In genomic region chr2:21091058-21091971, GRCm38 (mm10) we compare ENCODE assay signal across 8 mouse cellular contexts.
DNase-seq lines count a peak whose midpoint lies in the region; ATAC-seq and TF ChIP-seq lines count a peak whose summit lies in the region.

No protein-coding gene starts in this region.

- H3K4me3 ChIP-seq in heart, embryonic 15.5 days, result no peak overlapping the region
- no peak overlapping the region for H3K4me3 ChIP-seq in heart, adult 2 months
- no peak overlapping the region for H3K4me3 ChIP-seq in forebrain, embryonic 16.5 days (replicated peaks; ENCODE audit: low read length)
- no peak overlapping the region for H3K4me3 ChIP-seq in layer of hippocampus, adult 2 months
- no peak overlapping the region for H3K4me3 ChIP-seq in midbrain, embryonic 16.5 days (ENCODE audit: low read depth, low read length)
- H3K4me3 ChIP-seq in liver, embryonic 11.5 days (ENCODE audit: low read depth, low read length), result no peak overlapping the region

- no peak overlapping the region for H3K9ac ChIP-seq in heart, embryonic 15.5 days
- H3K9ac ChIP-seq in heart, adult 2 months (ENCODE audit: low read depth, low read length), result no peak overlapping the region
- no peak overlapping the region for H3K9ac ChIP-seq in forebrain, embryonic 16.5 days (replicated peaks; ENCODE audit: low read depth, low read length)
- H3K9ac ChIP-seq in midbrain, embryonic 16.5 days (ENCODE audit: low read depth, low read length), result no peak overlapping the region
- H3K9ac ChIP-seq in liver, embryonic 11.5 days (ENCODE audit: low read depth, low read length), result no peak overlapping the region

- H3K4me1 ChIP-seq in heart, embryonic 15.5 days (replicated peaks), result peaks cover 17% of the 10 kb centered on the region
- H3K4me1 ChIP-seq in heart, adult 2 months (ENCODE audit: control insufficient read depth, insufficient read depth, low read length), result no peaks in the 10 kb centered on the region; the same call in 1 of the 2 replicates
- peaks cover 6% of the 10 kb centered on the region for H3K4me1 ChIP-seq in forebrain, embryonic 16.5 days (replicated peaks; ENCODE audit: control insufficient read depth, insufficient read depth, low read length)
- peaks cover 6% of the 10 kb centered on the region; the same call in 1 of the 2 replicates for H3K4me1 ChIP-seq in midbrain, embryonic 16.5 days (ENCODE audit: control insufficient read depth, insufficient read depth, low read length)
- no peaks in the 10 kb centered on the region for H3K4me1 ChIP-seq in liver, embryonic 11.5 days (replicated peaks; ENCODE audit: control insufficient read depth, insufficient read depth, low read length)

- TF ChIP-seq CTCF in heart, adult 2 months (IDR thresholded peaks at IDR 0.05), result no peak
- TF ChIP-seq CTCF in brain, embryonic 14.5 days (IDR thresholded peaks at IDR 0.05; ENCODE audit: borderline replicate concordance, extremely low read depth, insufficient read depth, insufficient read length), result no peak
- TF ChIP-seq CTCF in layer of hippocampus, adult 2 months (conservative IDR thresholded peaks at IDR 0.05), result no peak

- TF ChIP-seq EP300 in heart, adult 2 months (IDR thresholded peaks at IDR 0.05; ENCODE audit: insufficient read depth, low read depth, low read length), result no peak

- H3K9me3 ChIP-seq in heart, embryonic 15.5 days (replicated peaks), result no peaks in the 10 kb centered on the region
- no peaks in the 10 kb centered on the region for H3K9me3 ChIP-seq in forebrain, embryonic 16.5 days (ENCODE audit: control insufficient read depth, low read length)
- no peaks in the 10 kb centered on the region for H3K9me3 ChIP-seq in midbrain, embryonic 16.5 days (replicated peaks; ENCODE audit: control insufficient read depth, low read length, poor library complexity, severe bottlenecking)
- H3K9me3 ChIP-seq in liver, embryonic 11.5 days (ENCODE audit: control insufficient read depth, low read length), result no peaks in the 10 kb centered on the region

- no peaks in the 10 kb centered on the region for H3K79me2 ChIP-seq in heart, adult 2 months (replicated peaks; ENCODE audit: control insufficient read depth, insufficient read depth, low read length)

- no peak for TF ChIP-seq POLR2A in heart, adult 2 months (IDR thresholded peaks at IDR 0.05; ENCODE audit: insufficient read depth, low read depth, low read length)
- no peak for TF ChIP-seq POLR2A in brain, embryonic 14.5 days (IDR thresholded peaks at IDR 0.05; ENCODE audit: borderline replicate concordance, extremely low read depth, insufficient read depth, insufficient read length, poor library complexity, severe bottlenecking)

- peak overlapping the region; percentile 44; the same call in 1 of the 2 replicates for H3K27ac ChIP-seq in heart, embryonic 15.5 days
- H3K27ac ChIP-seq in heart, adult 2 months, result no peak overlapping the region
- H3K27ac ChIP-seq in forebrain, embryonic 16.5 days (ENCODE audit: low read length), result no peak overlapping the region
- H3K27ac ChIP-seq in layer of hippocampus, adult 2 months, result peak overlapping the region; percentile 46
- H3K27ac ChIP-seq in midbrain, embryonic 16.5 days (ENCODE audit: low read length), result no peak overlapping the region
- no peak overlapping the region for H3K27ac ChIP-seq in liver, embryonic 11.5 days (ENCODE audit: low read depth, low read length)

- H3K27me3 ChIP-seq in heart, embryonic 15.5 days, result no peaks in the 10 kb centered on the region
- no peaks in the 10 kb centered on the region for H3K27me3 ChIP-seq in heart, adult 2 months (ENCODE audit: control insufficient read depth, insufficient read depth, low read length)
- no peaks in the 10 kb centered on the region for H3K27me3 ChIP-seq in forebrain, embryonic 16.5 days (replicated peaks; ENCODE audit: control insufficient read depth, insufficient read depth, low read length)
- H3K27me3 ChIP-seq in midbrain, embryonic 16.5 days (ENCODE audit: control insufficient read depth, insufficient read depth, low read depth, low read length), result no peaks in the 10 kb centered on the region
- no peaks in the 10 kb centered on the region for H3K27me3 ChIP-seq in liver, embryonic 11.5 days (replicated peaks; ENCODE audit: control insufficient read depth, insufficient read depth, low read length)

- no peak overlapping the region for H3K4me2 ChIP-seq in heart, embryonic 15.5 days
- no peak overlapping the region for H3K4me2 ChIP-seq in forebrain, embryonic 16.5 days (ENCODE audit: low read length)
- H3K4me2 ChIP-seq in midbrain, embryonic 16.5 days (ENCODE audit: low read length), result no peak overlapping the region
- no peak overlapping the region for H3K4me2 ChIP-seq in liver, embryonic 11.5 days

- no peak for ATAC-seq in heart, embryonic 15.5 days (replicated peaks; ENCODE audit: insufficient number of reproducible peaks, insufficient read depth, low FRiP score, low read depth)
- ATAC-seq in forebrain, embryonic 16.5 days, result peak; percentile 43; the same call in 1 of the 2 replicates
- ATAC-seq in midbrain, embryonic 16.5 days, result peak; percentile 70; the same call in 1 of the 2 replicates
- no peak for ATAC-seq in liver, embryonic 11.5 days (replicated peaks; ENCODE audit: low FRiP score)

- intact Hi-C loops in heart, adult 2 months (cut with DNase I), result no loop called here

- WGBS in heart, embryonic 15.5 days, result 44% methylated on average over 4 of the region's 4 CpGs
- WGBS in heart, adult 2 months, result 56% methylated on average over 4 of the region's 4 CpGs
- WGBS in forebrain, embryonic 16.5 days, result 26% methylated on average over 4 of the region's 4 CpGs
- 47% methylated on average over 4 of the region's 4 CpGs for WGBS in midbrain, embryonic 16.5 days
- WGBS in liver, embryonic 11.5 days, result 71% methylated on average over 4 of the region's 4 CpGs

- no peak for DNase-seq in heart, adult 2 months
- DNase-seq in brain, embryonic 14.5 days (ENCODE audit: low read depth), result peak; percentile 69
- peak; percentile 52 to 53 for DNase-seq in layer of hippocampus, adult 2 months (ENCODE audit: low spot score in 2 of 2)
- no peak for DNase-seq in embryo, embryonic 10.5 days (ENCODE audit: low spot score)
- no peak for DNase-seq in liver, embryonic 11.5 days (ENCODE audit: low spot score)

- H3K36me3 ChIP-seq in heart, embryonic 15.5 days, result no peaks in the 10 kb centered on the region
- H3K36me3 ChIP-seq in heart, adult 2 months (ENCODE audit: control insufficient read depth, insufficient read depth, low read length), result no peaks in the 10 kb centered on the region
- no peaks in the 10 kb centered on the region for H3K36me3 ChIP-seq in forebrain, embryonic 16.5 days (ENCODE audit: control insufficient read depth, insufficient read depth)
- H3K36me3 ChIP-seq in midbrain, embryonic 16.5 days (ENCODE audit: control insufficient read depth, insufficient read depth, low read length), result no peaks in the 10 kb centered on the region
- no peaks in the 10 kb centered on the region for H3K36me3 ChIP-seq in liver, embryonic 11.5 days (ENCODE audit: control insufficient read depth, insufficient read depth, low read length)

Comparison
In these comparisons a context has a peak if more than half of its experiments do, and no peak if none do; other contexts are left out.
1. H3K27ac ChIP-seq: peak in heart, embryonic 15.5 days (single experiment) and layer of hippocampus, adult 2 months (single experiment); none in heart, adult 2 months (single experiment), forebrain, embryonic 16.5 days (single experiment), midbrain, embryonic 16.5 days (single experiment) and liver, embryonic 11.5 days (single experiment).
2. ATAC-seq: peak in forebrain, embryonic 16.5 days (single experiment) and midbrain, embryonic 16.5 days (single experiment); none in heart, embryonic 15.5 days (single experiment) and liver, embryonic 11.5 days (single experiment).
3. DNase-seq: peak in brain, embryonic 14.5 days (single experiment) and layer of hippocampus, adult 2 months (2 of 2); none in heart, adult 2 months (0 of 2), embryo, embryonic 10.5 days (single experiment) and liver, embryonic 11.5 days (single experiment).